Mouse (Mus musculus) kidney, postnatal 25 days (tissue): Measurements from ENCODE around the gene Rpl41.
"Not testable (repeated sequence)": the region's sequence is repeated elsewhere in the genome, so short reads cannot be mapped to it uniquely, and the experiment has no call there.

Source experiments
- DNase-seq, 2 experiments: peaks; one replicate each; pipeline ENCODE4 v3.0.0; 2021; ENCODE audit warnings: mixed read lengths in 2 of 2

The Rpl41 gene

DNA sequence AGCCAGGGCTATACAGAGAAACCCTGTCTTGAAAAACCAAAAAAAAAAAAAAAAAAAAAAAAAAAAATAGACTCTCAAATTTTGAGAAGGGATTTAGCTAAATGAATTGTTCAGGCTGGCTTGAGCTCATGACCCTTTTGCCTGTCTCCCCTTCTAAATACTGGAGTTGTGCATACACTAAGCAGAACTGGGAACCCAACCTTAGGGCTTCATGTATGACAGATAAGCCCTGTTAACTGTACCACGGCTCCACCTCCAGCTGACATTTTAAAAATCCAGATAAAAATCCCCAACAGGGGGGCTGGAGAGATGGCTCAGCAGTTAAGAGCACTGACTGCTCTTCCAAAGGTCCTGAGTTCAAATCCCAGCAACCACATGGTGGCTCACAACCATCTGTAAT lies 6.5 kb upstream of the Rpl41 start:
- DNase-seq: not testable (repeated sequence)

DNA sequence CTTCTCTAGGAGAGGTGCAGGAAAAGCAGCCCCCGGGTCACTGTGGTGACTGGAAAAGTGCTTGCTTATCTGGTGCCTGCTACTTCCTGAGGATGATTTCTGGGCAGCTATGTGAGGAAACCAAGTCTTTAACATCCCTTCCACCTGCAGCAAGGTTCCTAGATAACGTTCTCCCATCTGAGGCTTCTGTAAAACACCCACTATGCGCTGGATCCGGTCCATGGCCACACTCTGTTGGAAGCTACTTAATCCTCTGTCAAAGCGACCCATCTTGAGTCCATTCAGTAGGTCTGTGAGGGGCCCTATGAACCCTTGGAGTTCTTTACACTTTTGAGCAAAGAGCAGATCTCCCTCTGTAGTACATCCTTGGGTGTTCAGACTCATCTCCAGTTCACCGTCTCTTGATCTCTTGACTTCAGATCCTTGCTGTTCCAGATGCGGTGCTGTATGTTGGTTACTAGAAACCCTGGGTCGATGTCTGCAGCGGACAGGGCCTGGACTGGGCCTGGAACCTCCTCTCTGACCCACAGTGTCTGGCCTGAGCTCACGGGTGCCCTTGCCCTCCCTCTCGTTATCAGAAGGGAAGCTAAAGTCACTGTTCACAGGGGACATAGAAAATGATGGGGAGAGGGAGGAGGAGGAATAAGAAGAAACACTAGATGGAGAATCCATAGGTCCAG lies 1.2 kb upstream of the Rpl41 start:
- DNase-seq: not testable (repeated sequence)

DNA sequence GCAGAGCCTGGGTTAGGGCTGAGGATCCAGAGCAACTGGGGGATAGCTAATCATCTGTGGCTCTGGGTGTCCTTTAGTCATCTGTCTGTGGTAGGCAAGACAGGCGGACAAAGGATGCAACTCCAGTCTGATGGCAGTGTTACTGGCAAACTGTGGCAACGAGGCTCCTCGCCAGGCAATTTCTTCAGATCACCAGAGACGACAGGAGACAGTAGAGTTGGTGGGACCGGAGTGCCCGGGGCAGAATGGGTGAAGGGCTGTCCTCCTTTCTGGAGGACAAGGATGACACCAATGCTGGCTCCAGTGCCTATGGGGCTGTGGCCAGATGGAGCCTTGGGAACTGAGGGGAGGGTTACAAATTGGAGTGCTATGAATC lies 565 bp upstream of the Rpl41 start:
- DNase-seq: peak in 1 of 2 experiments; percentile 46

DNA sequence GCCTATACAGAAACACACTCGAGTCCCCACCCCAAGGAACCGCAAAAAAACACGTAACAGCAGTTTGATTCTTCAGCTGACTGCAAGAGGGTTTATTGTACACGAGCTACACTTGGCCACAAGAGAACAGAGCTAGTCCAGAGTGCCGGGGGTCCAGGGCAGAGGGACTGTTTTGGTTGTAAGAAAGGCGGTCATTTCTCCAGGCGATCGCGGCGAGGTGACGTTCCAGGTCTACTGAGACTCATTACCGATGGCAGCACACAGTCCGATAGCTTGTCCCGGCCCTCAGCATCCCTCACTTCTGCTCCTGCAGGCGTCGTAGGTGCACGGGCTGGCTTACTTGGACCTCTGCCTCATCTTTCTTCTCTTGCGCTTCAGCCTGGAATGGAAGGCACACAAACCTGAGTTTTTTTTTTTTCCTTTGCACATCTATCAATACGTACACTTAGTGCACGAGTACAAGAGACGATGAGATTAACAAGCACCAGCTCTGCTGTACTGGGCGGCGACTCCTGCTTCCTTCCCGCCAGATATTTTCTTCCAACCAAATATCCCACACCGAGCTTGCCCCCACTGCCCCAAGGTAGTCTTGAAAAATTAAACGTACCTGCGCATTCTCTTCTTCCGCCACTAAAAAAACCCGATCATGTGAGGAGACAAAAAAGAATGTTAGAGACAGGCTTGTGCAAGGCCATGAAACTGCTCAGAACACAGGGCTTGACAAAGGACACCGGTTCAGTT lies 884 bp downstream of the Rpl41 start:
- DNase-seq: not testable (repeated sequence)

DNA sequence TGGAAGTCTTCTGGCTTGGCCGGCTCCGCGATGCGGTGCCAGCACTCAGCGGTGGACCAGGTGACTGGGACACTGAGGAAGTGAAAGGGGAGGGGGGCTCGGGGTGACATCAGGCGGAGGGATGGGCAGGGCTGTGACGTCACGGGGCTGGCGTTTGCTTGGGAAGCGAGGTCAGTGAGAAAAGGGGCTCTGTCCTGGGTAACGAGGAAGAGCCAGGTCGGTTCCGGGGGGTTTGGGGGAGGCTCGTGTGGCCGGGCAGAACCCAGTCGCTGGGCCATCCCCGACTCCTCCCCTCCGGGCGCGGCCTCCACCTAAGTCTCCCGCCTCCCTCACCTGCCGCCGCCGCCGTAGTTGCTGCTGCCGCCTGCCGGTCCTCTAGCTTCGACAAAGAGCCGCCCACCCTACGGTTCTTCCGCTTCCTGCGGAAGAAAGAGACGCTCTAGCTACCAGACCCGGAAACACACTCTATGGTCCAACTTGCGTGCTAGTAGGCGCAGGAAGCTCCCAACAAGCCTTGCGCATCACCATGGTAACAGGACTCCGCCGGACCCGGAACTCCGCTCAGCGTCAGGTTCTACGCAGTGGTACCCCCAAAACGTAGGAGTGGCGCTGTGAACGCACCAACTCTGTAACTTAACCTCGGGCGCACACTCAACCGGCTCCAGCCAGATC lies 1.6 kb downstream of the Rpl41 start, which contains the start of gene Zc3h10:
Zc3h10 (minus strand) TSS at position 414 of the 672 bp plus-strand sequence.
- DNase-seq: peak; percentile 93 to 99

DNA sequence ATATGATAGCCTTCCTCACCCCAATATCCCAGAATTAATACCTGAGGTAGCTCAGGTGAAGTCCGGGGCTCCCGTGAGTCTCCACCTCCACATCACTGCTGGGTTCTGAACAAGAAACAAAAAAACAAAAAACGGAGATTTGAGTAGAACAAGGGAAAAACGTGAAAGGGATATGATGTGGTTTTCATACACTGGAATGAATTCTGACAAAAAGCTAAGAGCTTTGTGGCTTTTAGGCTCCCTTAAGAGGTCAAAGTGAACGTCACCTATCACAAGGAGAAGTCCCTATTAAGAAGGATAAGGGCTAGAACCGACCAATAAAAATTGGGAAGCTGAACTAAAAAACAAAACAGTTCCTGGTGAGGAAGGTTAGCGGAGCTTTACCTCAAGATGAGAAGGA lies 2.3 kb downstream of the Rpl41 start:
- DNase-seq: no peak

DNA sequence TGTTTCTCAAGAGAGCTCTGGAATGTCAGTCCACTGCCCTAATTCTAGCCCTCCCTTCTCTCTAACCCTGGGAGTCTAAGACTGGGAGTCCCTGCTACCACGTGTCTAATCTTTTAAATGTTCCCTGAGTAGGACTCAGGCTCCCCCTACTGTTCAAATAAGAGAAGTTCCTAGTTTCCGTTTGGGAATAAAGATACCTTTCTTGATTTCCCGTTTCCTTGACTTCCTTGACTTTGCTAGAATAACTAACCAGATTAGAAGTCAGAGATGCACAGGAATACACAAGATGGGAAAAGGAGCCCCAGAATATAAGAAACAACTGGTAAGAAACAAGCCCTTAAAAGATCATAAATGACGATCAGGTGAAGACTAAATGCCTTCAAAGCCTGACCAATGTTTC lies 2.7 kb downstream of the Rpl41 start:
- DNase-seq: no peak

DNA sequence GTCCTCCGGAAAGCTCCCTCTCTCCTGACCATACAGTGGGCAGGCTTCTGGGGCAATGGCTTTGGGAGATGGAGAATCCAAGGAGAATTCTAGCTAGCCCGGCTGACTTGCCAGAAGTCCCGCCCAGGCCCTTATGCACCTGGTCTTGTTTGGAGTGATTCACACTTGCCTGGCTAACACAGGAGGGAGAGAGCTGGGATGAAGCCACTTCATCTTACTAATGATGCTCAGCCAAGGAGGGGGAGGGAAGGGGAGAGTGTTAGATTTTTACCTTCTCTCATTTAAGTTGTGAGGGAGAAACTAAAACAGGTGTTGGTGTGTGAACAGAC lies 3.6 kb downstream of the Rpl41 start:
- DNase-seq: no peak

DNA sequence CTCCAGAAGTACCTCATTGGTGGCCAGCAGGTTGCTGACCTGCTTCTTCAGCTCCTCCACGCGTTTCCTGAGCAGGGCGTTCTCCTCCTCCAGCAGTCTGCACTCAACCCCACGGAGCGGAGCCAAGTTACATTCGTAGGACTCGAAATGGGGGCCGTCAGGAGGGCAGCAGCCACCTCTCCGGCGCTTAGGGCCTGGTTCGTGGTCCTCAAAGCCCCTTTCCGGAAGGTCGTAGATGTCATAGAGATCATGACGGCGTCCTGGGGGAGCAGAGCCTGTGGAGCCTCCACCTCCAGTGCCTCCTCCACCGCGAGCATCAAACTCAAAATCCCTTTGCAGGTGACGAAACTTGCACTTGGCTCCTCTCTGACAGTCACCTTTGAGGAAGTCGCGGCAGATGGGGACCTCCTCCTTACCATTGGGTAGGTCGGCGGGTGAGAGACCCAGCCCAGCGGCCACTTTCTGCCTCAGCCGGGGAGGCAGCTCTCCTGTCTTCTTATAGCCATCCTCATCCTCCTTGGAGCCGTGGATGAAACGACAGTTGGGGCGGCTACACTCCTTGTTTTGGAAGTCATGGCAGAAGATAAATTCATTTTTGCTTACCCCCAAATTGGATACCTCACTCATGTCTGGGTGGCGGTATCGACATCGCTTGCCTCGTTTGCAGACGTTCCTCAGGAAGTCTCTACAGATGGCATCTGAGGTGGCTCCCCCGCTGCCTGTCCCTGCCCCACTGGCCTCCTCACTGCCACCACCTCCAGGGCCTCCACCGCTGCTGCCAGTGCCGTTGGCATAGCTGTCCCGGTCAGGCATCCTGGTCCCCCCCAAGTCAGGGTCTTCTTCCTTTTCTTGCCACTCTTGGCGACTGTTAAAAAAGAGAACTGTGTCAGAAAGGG lies 4.2 kb downstream of the Rpl41 start:
- DNase-seq: peak in 1 of 2 experiments; percentile 39

DNA sequence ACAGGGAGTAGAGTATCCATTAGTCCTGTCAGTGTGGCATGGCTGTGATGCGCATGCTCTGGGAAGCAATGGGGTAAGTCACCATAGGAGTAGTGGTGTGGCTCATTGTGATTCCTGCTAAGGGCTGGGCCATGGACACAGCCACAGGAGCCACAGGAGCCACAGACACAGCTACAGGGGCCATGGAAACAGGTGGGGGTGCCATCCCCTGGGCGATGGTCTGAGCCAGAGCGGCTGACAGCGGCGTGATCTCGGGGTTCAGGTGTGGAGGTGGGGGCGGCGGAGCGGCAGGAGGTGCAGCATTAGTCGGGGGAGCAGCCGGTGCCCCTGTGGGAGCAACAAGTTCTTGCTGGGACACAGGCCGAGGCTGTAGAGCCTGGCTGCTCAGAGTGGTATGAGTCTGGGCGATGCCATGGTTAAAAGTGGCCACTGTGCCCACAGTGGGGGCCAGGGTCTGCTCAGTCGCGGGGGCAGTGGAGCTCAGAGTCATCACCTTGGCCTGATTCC lies 4.9 kb downstream of the Rpl41 start:
- no peak for DNase-seq

DNA sequence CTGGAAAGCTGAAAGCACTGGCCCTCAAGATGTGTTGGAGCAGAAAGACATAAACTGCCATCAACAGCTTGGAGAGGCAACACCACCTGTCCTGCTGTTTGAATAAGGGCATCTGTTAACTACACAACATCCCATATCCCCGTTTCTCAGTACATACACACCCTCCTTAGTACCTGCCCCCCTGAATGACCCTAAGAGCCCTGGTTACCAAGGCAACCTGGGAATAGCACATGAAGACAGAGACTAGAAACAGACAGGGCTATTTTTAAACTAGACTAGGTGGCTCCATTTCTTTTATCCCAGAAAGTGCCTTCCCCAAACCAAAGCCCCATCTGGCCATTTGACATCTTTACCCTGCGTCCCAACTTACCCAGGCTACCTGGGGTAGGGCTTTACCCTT lies 6.0 kb downstream of the Rpl41 start:
- DNase-seq: no peak

DNA sequence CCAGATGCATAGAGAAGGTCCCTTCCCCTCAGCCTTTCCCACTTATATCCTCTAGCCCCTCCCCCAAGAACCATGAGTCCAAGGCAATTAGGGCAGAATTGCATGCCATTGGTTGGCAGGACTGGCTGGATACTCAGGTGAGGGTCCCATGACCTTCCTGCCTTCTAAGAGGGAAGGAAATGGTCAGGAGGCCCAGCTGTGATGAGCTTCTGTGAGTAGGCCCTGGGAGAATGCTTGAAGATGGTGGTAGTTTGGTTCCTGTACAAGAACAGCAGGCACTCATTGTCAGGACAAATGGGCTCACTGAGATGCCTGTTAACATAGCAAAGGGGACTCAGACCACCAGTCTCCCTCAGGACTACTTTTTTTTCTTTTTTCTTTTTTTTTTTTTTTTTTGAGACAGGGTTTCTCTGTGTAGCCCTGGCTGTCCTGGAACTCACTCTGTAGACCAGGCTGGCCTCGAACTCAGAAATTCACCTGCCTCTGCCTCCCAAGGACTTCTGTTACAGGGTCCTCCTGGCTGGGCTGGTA lies 10.7 kb downstream of the Rpl41 start:
- DNase-seq: no peak

DNA sequence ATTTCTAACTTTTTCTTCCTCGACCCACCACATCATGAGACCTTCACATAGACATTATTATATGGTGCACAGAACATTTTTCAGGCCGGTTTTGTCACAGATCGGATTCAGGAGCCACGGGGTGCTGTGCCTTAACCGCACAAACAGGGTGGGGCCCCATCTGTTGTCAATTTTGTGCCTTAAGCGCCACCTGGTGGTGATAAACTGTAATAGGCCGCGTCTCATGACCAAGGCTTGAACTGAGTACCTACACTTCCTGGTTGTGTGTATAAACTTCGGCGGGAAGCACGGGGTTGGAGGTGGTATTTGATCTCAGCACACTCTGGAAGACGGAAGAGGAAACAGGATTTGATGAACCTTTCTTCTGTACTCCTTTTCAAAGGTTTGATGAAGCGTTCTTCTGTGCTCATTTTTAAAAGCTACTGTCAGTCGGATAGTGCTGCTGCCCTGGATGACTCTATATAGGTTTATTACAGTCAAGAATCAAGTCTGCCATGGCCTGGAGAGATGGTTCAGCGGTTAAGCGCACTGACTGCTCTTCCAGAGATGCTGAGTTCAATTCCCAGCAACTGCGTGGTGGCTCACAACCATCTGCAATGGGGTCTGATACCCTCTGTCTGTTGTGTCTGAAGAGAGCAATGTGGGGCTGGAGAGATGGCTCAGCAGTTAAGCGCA lies 12.7 kb downstream of the Rpl41 start:
- peak; percentile 89 to 93 for DNase-seq

DNA sequence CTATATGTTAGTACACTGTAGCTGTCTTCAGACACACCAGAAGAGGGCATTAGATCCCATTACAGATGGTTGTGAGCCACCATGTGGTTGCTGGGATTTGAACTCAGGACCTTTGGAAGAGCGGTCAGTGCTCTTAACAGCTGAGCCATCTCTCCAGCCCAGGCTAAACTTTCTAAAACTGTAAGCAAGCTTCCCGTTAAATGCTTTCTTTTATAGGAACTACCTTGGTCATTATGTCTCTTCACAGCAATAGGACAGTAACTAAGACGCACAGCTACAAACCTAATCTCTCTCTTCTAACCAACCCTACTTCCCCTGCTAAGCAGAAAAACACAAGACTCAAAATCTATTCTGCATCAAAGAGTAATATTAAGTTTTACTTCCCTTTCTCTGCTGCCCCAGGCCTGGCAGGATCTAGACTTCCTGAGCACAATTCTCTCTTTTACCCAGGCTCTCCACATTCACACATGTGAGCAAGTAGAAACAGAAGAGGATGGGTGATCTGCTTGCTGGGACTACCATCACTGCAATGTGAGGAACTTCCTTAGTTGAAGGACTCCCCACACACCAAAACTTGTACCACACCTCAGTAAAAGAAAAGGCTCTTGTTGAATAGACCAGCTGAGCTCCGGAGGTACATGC lies 13.4 kb downstream of the Rpl41 start:
- DNase-seq: no peak

DNA sequence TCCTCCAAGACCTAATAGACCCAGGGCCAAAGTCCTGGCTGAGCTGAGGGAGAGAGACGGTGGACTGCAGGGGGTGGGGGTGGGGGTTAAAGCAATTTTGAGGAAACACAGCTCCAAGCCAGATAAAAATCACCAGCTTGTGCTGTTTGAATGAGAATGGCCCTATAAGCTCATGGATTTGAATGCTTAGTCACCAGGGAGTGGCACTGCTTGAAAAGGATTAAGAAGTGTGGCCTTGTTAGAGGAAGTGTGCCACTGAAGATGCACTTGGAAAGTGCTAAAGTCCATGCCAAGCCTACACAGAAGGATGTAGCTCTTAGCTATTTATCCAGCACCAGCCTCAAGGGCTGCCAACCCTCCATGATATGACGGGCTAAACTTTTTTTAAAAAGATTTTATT lies 13.9 kb downstream of the Rpl41 start:
- DNase-seq: no peak

DNA sequence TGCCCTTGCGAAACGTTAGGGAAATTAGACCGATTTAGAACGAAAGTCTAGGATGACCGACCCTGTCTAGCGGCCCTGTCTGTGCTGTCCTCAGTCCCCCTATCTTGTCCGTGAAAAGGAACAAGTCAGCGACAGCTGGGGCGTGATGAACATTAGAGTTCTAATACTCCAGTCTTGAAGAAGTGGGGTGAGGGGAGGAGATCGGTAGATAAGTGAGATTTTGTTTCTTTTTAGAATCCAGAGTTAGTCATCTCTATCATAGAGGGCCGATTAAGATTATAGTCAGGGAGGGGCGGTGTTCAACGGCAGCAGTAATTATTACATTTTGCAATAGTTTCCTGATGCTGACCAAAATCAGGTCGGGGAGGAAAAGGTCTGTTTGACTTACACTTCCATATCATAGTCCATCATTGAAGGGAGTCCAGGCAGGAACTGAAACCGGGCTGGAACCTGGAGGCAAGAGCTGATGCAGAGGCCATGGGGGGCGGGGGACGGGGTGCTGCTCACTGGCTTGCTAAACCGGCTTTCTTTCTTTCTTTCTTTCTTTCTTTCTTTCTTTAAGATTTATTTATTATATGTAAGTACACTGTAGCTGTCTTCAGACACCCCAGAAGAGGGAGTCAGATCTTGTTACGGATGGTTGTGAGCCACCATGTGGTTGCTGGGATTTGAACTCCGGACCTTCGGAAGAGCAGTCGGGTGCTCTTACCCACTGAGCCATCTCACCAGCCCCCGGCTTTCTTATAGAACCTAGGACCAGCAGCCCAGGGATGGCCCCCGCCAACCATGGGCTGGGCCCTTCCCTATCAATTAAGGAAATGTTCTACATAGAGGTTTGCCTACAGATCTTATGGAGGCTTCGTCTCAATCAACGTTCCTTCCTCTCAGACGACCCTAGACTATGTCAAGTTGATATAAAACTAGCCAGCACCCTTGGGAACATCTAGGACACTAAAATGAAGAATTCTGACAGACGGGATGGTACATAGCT lies 22.4 kb downstream of the Rpl41 start:
- no peak for DNase-seq

DNA sequence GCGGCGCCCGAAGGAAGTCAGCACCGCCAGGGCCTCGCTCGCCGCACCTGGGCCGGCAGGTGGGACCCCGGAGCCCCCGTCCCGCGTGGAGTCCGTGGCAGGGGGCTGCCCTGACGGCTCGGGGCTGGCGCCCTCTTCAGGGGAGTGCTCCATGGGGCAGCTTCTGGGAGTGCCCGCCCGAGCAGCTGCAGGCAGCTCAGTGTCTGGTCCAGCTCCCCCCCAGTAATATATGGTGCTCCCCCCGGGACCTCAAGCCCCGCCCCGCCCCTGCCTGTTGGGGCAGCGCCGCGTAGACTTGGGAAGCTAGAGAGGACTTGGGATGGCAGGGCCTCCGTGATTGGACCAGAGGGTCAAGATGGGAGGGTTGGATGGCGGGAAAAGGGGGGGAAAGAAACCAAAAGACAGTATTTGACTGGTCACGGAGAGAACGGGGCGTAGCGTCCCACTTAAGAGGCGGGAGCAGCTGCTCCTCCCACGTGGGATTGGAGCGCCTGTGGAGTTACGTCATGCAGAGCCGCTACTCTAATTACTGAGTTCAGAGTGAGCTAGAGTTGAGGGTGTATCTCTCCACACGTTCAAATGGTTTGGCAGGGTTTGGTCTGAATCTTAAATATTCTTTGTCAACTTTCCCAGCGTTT lies 23.3 kb downstream of the Rpl41 start, which contains the start of gene Esyt1:
Esyt1 (minus strand) TSS at position 201 of the 638 bp plus-strand sequence.
- DNase-seq: peak; percentile 95 to 99

DNA sequence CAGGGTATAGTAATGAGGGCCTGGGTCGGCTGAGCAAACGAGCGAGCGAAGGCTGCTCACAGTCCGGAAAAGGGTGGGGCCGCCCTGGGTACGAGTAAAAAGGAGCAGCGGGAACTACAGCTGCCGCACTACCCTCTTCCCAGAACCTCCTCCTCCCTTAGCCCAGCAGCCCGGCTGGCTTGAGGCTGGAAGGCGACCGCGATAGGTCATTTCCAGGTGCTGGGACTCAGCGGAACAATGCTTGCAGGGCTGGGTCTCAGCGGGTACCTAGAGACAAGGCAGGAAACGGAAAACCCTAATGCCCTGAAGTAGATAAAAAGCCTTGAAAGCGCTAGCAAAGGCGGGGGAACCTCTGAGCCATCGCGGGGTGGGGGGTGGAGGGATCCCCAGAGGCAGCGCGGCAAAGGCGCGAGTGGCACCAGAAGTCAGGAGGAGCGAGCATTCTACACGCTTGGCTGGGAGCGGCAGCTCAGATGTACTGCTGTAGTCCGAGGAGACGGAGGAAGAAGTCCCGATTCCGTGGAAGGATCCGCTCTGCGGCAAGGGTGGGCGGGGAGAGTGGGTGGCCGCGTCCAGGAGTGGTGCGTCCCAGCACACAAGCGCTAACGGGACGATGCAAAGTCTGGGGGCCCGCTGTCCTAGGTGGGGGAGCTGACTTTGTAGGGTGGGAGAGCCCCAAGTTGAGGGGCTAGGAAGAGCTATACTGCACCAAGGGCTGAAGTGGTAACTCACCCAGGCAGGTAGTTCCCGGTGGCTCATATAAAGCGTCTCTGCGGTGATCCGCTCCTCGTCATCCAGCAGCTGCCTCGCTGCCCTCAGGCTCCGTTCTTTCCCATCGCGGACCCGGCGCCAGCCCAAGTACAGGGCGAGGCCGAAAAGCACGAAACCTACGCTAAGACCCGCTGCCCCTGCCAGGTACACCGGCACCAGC lies 24.1 kb downstream of the Rpl41 start:
- DNase-seq: peak; percentile 54 to 77
